Mouse (Mus musculus): Measurements from ENCODE around the gene Trim7.
"Not testable (repeated sequence)": the region's sequence is repeated elsewhere in the genome, so short reads cannot be mapped to it uniquely, and the experiment has no call there.

Trim7 gene

GRCm38 (mm10) chr11:48827926-48828325, 2.0 kb downstream of the Trim7 start:
- DNase-seq: no peak

- no peak for DNase-seq
Measured at GRCm38 (mm10) chr11:48830279-48830678, 4.3 kb downstream of the Trim7 start.

- no peak for DNase-seq
Measured at GRCm38 (mm10) chr11:48831273-48831672, 5.3 kb downstream of the Trim7 start.

DNA sequence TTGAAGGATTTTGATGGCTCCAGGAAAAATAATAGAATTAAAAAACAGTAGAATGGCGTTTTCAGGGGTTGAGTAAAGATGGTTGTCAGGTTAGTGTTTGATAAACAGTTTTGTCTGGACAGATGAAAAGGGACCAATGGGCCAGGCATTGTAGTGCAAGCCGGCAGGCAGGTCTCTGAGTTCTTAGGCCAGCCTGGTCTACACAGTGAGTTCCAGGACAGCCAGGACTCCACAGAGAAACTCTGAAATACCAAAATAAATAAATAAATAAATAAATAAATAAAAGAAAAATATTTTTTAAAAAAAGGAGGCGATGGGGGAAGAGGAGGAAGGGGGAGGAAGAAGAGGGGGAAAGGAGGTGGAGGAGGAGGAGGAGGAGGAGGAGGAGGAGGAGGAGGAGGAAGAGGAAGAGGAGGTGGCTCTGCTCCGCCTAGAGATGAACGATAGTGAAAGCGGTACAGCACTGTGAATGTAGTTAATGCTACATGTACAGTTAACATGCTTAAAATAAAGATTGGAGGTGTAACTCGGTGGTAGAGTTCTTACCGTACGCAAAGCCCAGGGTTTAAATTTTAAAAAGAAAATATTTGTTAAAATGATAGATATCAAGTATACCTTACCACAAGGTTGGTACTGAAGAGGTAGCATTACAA, 7.3 kb downstream of the Trim7 start:
- no peak for DNase-seq

DNA sequence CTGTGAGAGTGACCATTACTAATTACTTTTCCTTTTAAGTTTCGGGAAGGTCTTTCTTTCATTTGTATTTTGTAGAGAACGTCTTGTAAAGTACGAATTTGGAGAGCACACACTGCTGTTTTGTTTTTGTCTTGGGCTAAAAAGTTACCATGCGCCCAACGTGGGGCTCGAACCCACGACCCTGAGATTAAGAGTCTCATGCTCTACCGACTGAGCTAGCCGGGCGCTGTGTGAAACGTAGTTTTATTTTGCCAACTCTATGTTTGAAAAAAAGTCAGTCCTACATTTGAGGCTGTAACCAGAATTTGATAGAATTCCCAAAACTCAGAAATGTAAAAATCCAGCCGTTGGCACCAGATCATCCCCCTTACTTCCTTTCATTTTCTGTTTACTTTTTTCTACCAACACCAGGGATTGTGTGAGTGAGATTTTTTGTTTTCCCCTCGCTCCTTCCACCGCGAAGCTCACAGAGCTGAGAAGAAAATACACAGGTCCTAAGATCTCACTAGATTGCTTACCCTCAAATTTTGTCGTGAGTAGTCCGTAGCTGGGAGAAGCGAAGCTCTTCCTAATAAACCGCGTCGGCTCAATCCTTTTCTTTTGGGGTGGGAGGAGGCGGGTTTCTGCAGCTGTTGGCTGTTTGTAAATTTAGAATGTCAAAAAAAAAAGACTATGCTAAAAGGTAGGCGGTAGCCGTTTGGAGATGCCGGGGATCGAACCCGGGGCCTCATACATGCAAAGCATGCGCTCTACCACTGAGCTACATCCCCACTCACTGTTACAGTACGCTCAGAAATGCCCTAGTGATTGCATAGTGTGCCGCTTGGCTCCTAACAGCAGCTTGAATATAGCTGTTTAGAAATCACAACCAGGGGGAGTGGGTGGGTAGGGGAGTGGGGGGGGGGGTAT, 8.0 kb downstream of the Trim7 start:
- peak; percentile 92 for DNase-seq

DNA sequence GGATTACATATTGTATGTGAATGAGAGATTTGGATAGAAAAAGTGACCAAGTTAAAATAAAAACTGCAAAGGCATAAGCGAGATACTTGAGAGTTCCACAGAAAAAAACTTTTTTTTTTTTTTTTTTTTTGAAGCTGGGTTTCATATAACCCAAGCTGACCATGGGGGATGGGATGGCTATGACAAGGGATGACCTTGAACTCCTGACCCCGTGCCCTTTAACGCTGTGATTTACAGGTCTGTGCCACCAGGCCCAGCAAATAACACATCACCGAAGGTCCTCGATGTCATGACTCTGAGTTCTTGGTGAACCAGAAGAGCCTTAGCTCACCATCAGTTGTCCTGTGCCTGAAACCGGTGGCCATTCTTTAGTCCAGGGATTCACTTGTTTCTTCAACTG, 10.0 kb downstream of the Trim7 start:
- no peak for DNase-seq

DNA sequence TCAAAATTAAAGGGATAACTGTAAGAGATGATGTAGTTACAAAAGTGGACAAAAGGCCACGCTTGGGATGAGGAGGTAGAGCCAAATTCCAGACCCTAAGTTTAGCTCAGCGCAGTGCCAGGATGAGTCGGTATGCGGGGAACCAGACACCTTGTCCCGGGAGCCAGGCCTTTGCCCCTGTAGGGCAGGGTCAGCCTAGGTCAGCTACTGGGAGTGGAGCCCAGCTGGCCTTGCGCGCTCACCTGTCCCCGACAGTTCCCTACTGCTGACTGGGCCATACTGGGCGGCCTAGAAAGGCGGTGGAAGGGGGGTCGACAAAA, 11.0 kb downstream of the Trim7 start:
- peak; percentile 74 for DNase-seq

DNA sequence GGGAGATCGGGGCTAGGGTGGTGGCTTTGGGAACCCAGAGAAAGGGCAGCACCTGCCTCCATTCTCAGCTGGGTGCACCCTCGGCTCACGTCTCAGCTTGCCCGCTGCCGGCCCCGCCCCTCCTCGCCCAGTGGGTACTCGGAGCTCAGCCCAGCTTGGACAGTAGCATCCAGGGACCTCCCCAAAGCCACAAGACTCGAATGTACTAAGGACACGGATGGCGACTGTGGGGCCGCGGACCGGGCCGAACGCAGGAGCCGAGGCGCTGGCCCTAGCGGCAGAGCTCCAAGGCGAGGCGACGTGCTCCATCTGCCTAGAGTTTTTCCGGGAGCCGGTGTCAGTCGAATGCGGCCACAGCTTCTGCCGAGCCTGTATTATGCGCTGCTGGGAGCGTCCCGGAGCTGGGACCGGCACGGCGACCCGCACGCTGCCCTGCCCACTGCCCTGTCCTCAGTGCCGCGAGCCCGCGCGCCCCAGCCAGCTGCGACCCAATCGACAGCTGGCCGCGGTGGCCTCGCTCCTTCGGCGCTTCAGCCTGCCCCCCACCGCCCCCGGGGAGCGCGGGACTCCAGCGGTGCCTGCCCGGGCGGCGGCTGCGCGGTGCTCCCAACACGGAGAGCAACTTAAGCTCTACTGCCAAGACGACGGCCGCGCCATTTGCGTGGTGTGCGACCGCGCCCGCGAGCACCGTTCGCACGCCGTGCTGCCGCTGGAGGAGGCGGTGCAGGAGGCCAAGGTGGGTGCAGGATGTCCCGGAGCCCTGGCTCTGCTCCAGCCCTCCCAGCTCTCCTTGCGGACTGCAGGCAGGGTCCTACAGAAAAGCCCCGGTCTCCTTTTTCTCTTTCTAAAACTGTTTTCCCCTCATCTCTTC, 11.6 kb downstream of the Trim7 start:
- DNase-seq: peak; percentile 83

GRCm38 (mm10) chr11:48838181-48838797, 12.3 kb downstream of the Trim7 start:
- DNase-seq: peak; percentile 67

- DNase-seq: no peak
Measured at GRCm38 (mm10) chr11:48838879-48839680, 13.1 kb downstream of the Trim7 start.

GRCm38 (mm10) chr11:48840805-48841204, 14.9 kb downstream of the Trim7 start:
- DNase-seq: peak; percentile 63

DNA sequence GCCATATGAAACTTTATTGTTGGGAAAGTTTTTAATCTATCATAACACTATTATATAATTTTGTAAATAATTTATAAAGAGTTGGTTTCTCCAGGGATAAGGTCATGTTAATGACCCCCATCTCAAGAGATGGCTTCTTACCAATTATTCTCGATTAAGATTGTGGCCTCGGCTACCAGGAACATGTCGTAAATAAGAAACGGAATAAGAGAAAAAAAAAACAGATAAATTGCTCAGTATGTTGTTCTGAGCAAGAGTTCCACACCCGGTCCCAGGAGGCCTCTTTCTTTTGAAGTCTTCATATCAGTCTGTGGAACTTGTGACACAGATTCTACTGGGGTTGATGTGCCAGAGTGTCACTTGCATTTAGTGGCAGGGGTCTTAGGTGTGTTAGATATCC, 15.3 kb downstream of the Trim7 start:
- no peak for DNase-seq

GRCm38 (mm10) chr11:48842378-48842792, 16.4 kb downstream of the Trim7 start:
- DNase-seq: no peak

DNA sequence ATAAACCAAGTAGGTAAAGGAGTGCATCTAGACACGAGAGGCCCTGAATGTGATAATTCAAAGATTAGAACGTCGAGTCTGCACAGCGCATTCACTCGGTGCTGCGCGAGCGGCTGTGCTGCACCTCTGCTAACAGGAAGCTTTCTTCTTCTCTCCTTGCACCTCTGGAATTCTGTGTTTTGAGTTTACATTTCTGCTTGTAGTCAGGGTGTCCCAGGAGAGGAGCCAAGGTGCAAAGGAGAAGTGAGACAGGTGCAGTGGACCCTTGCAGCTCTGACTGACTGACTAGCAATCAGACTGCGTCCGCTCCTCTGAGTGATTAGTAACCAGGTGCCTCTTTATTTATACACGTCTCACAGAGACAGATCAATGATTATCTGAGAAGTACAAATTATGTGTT, 17.3 kb downstream of the Trim7 start:
- DNase-seq: peak; percentile 74

GRCm38 (mm10) chr11:48844309-48844708, 18.4 kb downstream of the Trim7 start:
- DNase-seq: no peak

DNA sequence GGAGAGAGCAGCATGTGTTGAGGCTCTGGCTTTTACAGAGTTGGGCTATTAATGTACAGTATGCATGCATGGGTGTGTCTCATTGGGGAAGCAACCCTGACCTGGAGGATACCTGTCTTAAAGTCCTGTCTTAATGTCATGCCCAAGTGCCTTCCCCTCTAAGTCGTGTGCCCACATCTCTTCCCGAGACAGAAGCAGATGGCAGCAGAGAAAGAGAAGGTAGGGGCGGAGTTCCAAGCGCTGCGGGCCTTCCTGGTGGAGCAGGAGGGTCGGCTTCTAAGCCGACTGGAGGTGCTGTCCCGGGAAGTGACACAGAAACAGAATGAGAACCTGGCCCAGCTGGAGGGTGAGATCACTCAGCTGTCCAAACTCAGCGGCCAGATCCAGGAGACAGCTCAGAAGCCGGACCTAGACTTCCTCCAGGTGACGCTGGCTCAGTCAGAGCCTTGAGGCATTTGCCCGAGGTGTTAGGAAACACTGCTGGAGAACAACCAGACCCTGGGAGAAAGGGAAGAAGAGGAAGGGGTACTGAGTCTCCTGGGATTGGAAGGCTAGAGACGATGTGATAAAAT, 19.4 kb downstream of the Trim7 start:
- no peak for DNase-seq

- not testable (repeated sequence) for DNase-seq
Measured at GRCm38 (mm10) chr11:48846362-48846761, 20.4 kb downstream of the Trim7 start.

DNA sequence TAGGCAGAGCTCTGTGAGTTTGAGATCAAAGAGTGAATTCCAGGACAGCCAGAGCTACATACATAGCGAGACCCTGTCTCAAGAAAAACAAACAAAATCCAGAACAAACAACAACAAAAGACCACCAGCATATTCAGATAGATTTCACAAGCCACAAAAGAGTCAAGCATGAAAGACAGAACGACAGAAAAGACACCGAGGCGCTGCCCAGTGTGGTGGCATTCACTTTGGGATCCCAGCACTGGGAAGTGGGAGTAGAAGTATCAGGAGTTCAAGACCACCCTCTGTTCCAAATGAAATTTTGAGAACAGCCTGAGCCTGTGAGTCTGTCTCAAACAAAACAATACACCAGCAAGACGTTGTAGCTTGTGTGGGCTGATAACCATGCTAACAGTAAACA, 20.9 kb downstream of the Trim7 start:
- no peak for DNase-seq

DNA sequence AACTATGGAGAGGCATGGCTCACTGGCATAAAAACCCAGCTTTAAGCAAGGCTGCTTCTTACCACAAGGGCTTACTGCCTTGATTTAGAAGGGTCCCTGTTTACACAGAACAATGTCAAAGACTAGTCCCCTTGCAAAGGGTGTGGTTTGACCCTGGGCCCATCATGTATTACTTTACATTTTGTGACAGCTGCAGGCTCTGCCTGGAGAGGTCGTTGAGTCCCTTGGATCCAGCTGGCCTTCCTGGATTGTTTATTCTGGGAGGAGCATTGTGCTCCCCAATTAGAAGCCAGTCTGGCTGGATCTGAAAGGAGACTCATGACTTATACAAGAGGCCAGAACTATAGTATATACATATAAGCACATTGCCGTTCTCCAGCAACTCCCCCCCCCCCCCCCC, 24.3 kb downstream of the Trim7 start:
- DNase-seq: no peak

- DNase-seq: no peak
Measured at GRCm38 (mm10) chr11:48851270-48851995, 25.5 kb downstream of the Trim7 start.

- no peak for DNase-seq
Measured at GRCm38 (mm10) chr11:48852190-48852589, 26.2 kb downstream of the Trim7 start.
